Mouse (Mus musculus) forebrain, embryonic 14.5 days (tissue): Measurements from ENCODE around the gene Tas2r124. TPM values are rescaled to one million over a fixed set of nuclear protein-coding genes. Genes with fewer than 3 reads are reported as not detected.

Experiments used
- polyA plus RNA-seq: library from polyadenylated mRNA; unstranded; fragments of >200 nt; fragmentation: Nextera tagmentation; extraction: Ambion mirVana; gene quantifications from 2 replicates; pipeline ENCODE4 v1.2.1, GENCODE M21; 2014

Gene Tas2r124
- polyA plus RNA-seq, 1 experiment from 2014 or later = not detected

Other genes with a start within 250 kb of the Tas2r124 start
- gene Prh1, start 184.9 kb upstream of the Tas2r124 start, polyA plus RNA-seq = not detected in 2 replicates
- gene Prp2, start 158.8 kb upstream of the Tas2r124 start, polyA plus RNA-seq = not detected in 2 replicates
- gene A630073D07Rik, start 103.2 kb upstream of the Tas2r124 start, polyA plus RNA-seq = not detected in 2 replicates
- not detected in 2 replicates for gene Tas2r120, start 97.8 kb upstream of the Tas2r124 start, polyA plus RNA-seq
- gene Tas2r121, start 53.7 kb upstream of the Tas2r124 start, polyA plus RNA-seq = not detected in 2 replicates
- gene Tas2r122, start 42.8 kb upstream of the Tas2r124 start, polyA plus RNA-seq = not detected in 2 replicates
- not detected in 2 replicates for gene Tas2r115, start 16.7 kb upstream of the Tas2r124 start, polyA plus RNA-seq
- gene Tas2r102, start 7.4 kb downstream of the Tas2r124 start, polyA plus RNA-seq = not detected in 2 replicates
- not detected in 2 replicates for gene Tas2r136, start 23.4 kb downstream of the Tas2r124 start, polyA plus RNA-seq
- not detected in 2 replicates for gene Tas2r117, start 48.1 kb downstream of the Tas2r124 start, polyA plus RNA-seq
- gene Tas2r123, start 92.4 kb downstream of the Tas2r124 start, polyA plus RNA-seq = not detected in 2 replicates
- gene Tas2r116, start 100.7 kb downstream of the Tas2r124 start, polyA plus RNA-seq = not detected in 2 replicates
- not detected in 2 replicates for gene Tas2r110, start 113.3 kb downstream of the Tas2r124 start, polyA plus RNA-seq
- gene Tas2r113, start 138.3 kb downstream of the Tas2r124 start, polyA plus RNA-seq = not detected in 2 replicates
- gene Tas2r125, start 154.9 kb downstream of the Tas2r124 start, polyA plus RNA-seq = not detected in 2 replicates
- not detected in 2 replicates for gene Tas2r129, start 196.4 kb downstream of the Tas2r124 start, polyA plus RNA-seq
- gene Tas2r131, start 203.2 kb downstream of the Tas2r124 start, polyA plus RNA-seq = not detected in 2 replicates
- gene Tas2r109, start 226.2 kb downstream of the Tas2r124 start, polyA plus RNA-seq = not detected in 2 replicates